Mouse (Mus musculus): Measurements from ENCODE around the gene Fmo5. TPM values are rescaled to one million over a fixed set of nuclear protein-coding genes. Genes with fewer than 3 reads are reported as not detected.

Fmo5 gene
- polyA plus RNA-seq, 1 experiment, result 3.0 TPM

- Histone ChIP-seq H3K27me3 (ENCODE audit: control insufficient read depth, insufficient read depth, low read length) (no peaks in the 10 kb centered on the region), H3K4me1 (ENCODE audit: control insufficient read depth, insufficient read depth, insufficient read length) (peaks cover 7% of the 10 kb centered on the region; the same call in 1 of the 2 replicates), H3K36me3 (ENCODE audit: control insufficient read depth, insufficient read depth, low read length) (no peaks in the 10 kb centered on the region), H3K4me3 (ENCODE audit: extremely low read depth, insufficient read depth, insufficient read length) (no peak overlapping the region), H3K27ac (ENCODE audit: insufficient read depth, low read length) (no peak overlapping the region)
- DNase-seq (ENCODE audit: low read depth in 1 of 2, low spot score in 2 of 2), result no peak
- no peak for TF ChIP-seq CTCF (IDR thresholded peaks at IDR 0.05; ENCODE audit: extremely low read depth, insufficient read depth, insufficient read length, insufficient replicate concordance)
- TF ChIP-seq POLR2A (IDR thresholded peaks at IDR 0.05; ENCODE audit: low read depth, low read length), result no peak
- WGBS, result 95% methylated on average over 4 of the region's 4 CpGs
Measured at GRCm38 (mm10) chr3:97630746-97631145, 2.1 kb downstream of the Fmo5 start.

- TF ChIP-seq POLR2A (IDR thresholded peaks at IDR 0.05; ENCODE audit: low read depth, low read length) (no peak), CTCF (IDR thresholded peaks at IDR 0.05; ENCODE audit: extremely low read depth, insufficient read depth, insufficient read length, insufficient replicate concordance) (no peak)
- Histone ChIP-seq H3K4me3 (ENCODE audit: extremely low read depth, insufficient read depth, insufficient read length) (no peak overlapping the region), H3K36me3 (ENCODE audit: control insufficient read depth, insufficient read depth, low read length) (no peaks in the 10 kb centered on the region), H3K27ac (ENCODE audit: insufficient read depth, low read length) (no peak overlapping the region), H3K27me3 (ENCODE audit: control insufficient read depth, insufficient read depth, low read length) (no peaks in the 10 kb centered on the region), H3K4me1 (ENCODE audit: control insufficient read depth, insufficient read depth, insufficient read length) (peaks cover 7% of the 10 kb centered on the region; the same call in 1 of the 2 replicates)
- 91% methylated on average over 8 of the region's 8 CpGs for WGBS
- DNase-seq (ENCODE audit: low read depth in 1 of 2, low spot score in 2 of 2), result no peak
Measured at GRCm38 (mm10) chr3:97631258-97631860, 2.8 kb downstream of the Fmo5 start.

- no peak overlapping the region for H3K4me3 ChIP-seq (ENCODE audit: extremely low read depth, insufficient read depth, insufficient read length)
- no peak for DNase-seq (ENCODE audit: low read depth in 1 of 2, low spot score in 2 of 2)
- TF ChIP-seq POLR2A (IDR thresholded peaks at IDR 0.05; ENCODE audit: low read depth, low read length) (no peak), CTCF (IDR thresholded peaks at IDR 0.05; ENCODE audit: extremely low read depth, insufficient read depth, insufficient read length, insufficient replicate concordance) (no peak)
- WGBS, result 87% methylated on average over 4 of the region's 4 CpGs
- H3K36me3 ChIP-seq (ENCODE audit: control insufficient read depth, insufficient read depth, low read length), result no peaks in the 10 kb centered on the region; the same call in 1 of the 2 replicates
- no peaks in the 10 kb centered on the region for H3K27me3 ChIP-seq (ENCODE audit: control insufficient read depth, insufficient read depth, low read length)
- H3K27ac ChIP-seq (ENCODE audit: insufficient read depth, low read length), result no peak overlapping the region
- peaks cover 7% of the 10 kb centered on the region; the same call in 1 of the 2 replicates for H3K4me1 ChIP-seq (ENCODE audit: control insufficient read depth, insufficient read depth, insufficient read length)
Measured at GRCm38 (mm10) chr3:97633456-97633855, 4.9 kb downstream of the Fmo5 start.

GRCm38 (mm10) chr3:97634288-97634761 lies 5.7 kb downstream of the Fmo5 start:
- no peak for DNase-seq (ENCODE audit: low read depth in 1 of 2, low spot score in 2 of 2)
- peaks cover 2% of the 10 kb centered on the region; the same call in 1 of the 2 replicates for H3K4me1 ChIP-seq (ENCODE audit: control insufficient read depth, insufficient read depth, insufficient read length)
- no peaks in the 10 kb centered on the region for H3K27me3 ChIP-seq (ENCODE audit: control insufficient read depth, insufficient read depth, low read length)
- no peak overlapping the region for H3K27ac ChIP-seq (ENCODE audit: insufficient read depth, low read length)
- no peaks in the 10 kb centered on the region; the same call in 1 of the 2 replicates for H3K36me3 ChIP-seq (ENCODE audit: control insufficient read depth, insufficient read depth, low read length)
- no peak overlapping the region for H3K4me3 ChIP-seq (ENCODE audit: extremely low read depth, insufficient read depth, insufficient read length)
- WGBS, result 73% methylated on average over 3 of the region's 3 CpGs
- TF ChIP-seq CTCF (IDR thresholded peaks at IDR 0.05; ENCODE audit: extremely low read depth, insufficient read depth, insufficient read length, insufficient replicate concordance), result no peak
- no peak for TF ChIP-seq POLR2A (IDR thresholded peaks at IDR 0.05; ENCODE audit: low read depth, low read length)

GRCm38 (mm10) chr3:97641396-97641795 lies 12.8 kb downstream of the Fmo5 start:
- no peak overlapping the region for H3K4me3 ChIP-seq (ENCODE audit: extremely low read depth, insufficient read depth, insufficient read length)
- TF ChIP-seq POLR2A (IDR thresholded peaks at IDR 0.05; ENCODE audit: low read depth, low read length), result no peak
- TF ChIP-seq CTCF (IDR thresholded peaks at IDR 0.05; ENCODE audit: extremely low read depth, insufficient read depth, insufficient read length, insufficient replicate concordance), result no peak
- H3K4me1 ChIP-seq (ENCODE audit: control insufficient read depth, insufficient read depth, insufficient read length), result no peaks in the 10 kb centered on the region
- no peak overlapping the region for H3K27ac ChIP-seq (ENCODE audit: insufficient read depth, low read length)
- DNase-seq (ENCODE audit: low read depth in 1 of 2, low spot score in 2 of 2), result no peak
- WGBS, result 96% methylated on average over 4 of the region's 4 CpGs
- no peaks in the 10 kb centered on the region for H3K27me3 ChIP-seq (ENCODE audit: control insufficient read depth, insufficient read depth, low read length)
- no peaks in the 10 kb centered on the region; the same call in 1 of the 2 replicates for H3K36me3 ChIP-seq (ENCODE audit: control insufficient read depth, insufficient read depth, low read length)

DNA sequence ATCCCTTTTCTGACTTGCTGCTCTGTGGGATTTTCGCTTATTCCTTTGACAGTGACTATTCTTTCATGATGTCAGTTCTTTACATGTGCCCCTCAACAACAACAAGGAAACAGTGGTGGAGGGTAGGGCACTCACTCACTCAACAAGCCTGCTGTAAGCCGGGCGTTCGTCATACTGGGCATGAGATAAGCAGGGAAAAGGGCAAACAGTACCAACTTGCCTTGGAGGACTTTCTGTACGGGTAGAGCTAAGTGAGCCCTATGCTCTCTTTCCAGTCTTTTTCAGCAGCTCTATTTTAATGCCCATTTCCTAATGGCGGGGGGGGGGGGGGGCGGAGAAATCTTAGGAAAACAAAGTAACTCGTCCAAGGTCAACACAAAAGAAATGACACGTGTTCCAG lies 13.4 kb downstream of the Fmo5 start:
- 95% methylated on average over 9 of the region's 9 CpGs for WGBS
- H3K27ac ChIP-seq (ENCODE audit: insufficient read depth, low read length), result no peak overlapping the region
- H3K4me1 ChIP-seq (ENCODE audit: control insufficient read depth, insufficient read depth, insufficient read length), result no peaks in the 10 kb centered on the region
- no peaks in the 10 kb centered on the region for H3K27me3 ChIP-seq (ENCODE audit: control insufficient read depth, insufficient read depth, low read length)
- H3K36me3 ChIP-seq (ENCODE audit: control insufficient read depth, insufficient read depth, low read length), result no peaks in the 10 kb centered on the region
- no peak for TF ChIP-seq CTCF (IDR thresholded peaks at IDR 0.05; ENCODE audit: extremely low read depth, insufficient read depth, insufficient read length, insufficient replicate concordance)
- TF ChIP-seq POLR2A (IDR thresholded peaks at IDR 0.05; ENCODE audit: low read depth, low read length), result no peak
- H3K4me3 ChIP-seq (ENCODE audit: extremely low read depth, insufficient read depth, insufficient read length), result no peak overlapping the region
- no peak for DNase-seq (ENCODE audit: low read depth in 1 of 2, low spot score in 2 of 2)

GRCm38 (mm10) chr3:97648518-97648917 lies 19.9 kb downstream of the Fmo5 start:
- WGBS, result 58% methylated on average over 1 of the region's 1 CpGs
- Histone ChIP-seq H3K4me1 (ENCODE audit: control insufficient read depth, insufficient read depth, insufficient read length) (no peaks in the 10 kb centered on the region), H3K4me3 (ENCODE audit: extremely low read depth, insufficient read depth, insufficient read length) (no peak overlapping the region), H3K27me3 (ENCODE audit: control insufficient read depth, insufficient read depth, low read length) (no peaks in the 10 kb centered on the region), H3K36me3 (ENCODE audit: control insufficient read depth, insufficient read depth, low read length) (no peaks in the 10 kb centered on the region), H3K27ac (ENCODE audit: insufficient read depth, low read length) (no peak overlapping the region)
- no peak for DNase-seq (ENCODE audit: low read depth in 1 of 2, low spot score in 2 of 2)
- no peak for TF ChIP-seq CTCF (IDR thresholded peaks at IDR 0.05; ENCODE audit: extremely low read depth, insufficient read depth, insufficient read length, insufficient replicate concordance)
- TF ChIP-seq POLR2A (IDR thresholded peaks at IDR 0.05; ENCODE audit: low read depth, low read length), result no peak

All from spleen, adult 2 months (tissue).